Mouse (Mus musculus): ENCODE measurements at regions not wholly inside any gene's neighbourhood (a gene's known extent, or its start where the extent isn't known, plus 50 kb on each side); places are given as distances from the start of the nearest gene placed in this dataset.

- Histone ChIP-seq H3K4me1 (ENCODE audit: control insufficient read depth in 1 of 2, insufficient read depth in 2 of 2, low read length in 2 of 2) (no peaks in the 10 kb centered on the region), H3K4me3 (ENCODE audit: control insufficient read depth in 1 of 2, insufficient read depth in 1 of 2, low read depth in 2 of 2, low read length in 2 of 2) (no peak overlapping the region), H3K27me3 (ENCODE audit: control insufficient read depth in 1 of 2, insufficient read depth in 2 of 2, low read length in 2 of 2) (no peaks in the 10 kb centered on the region; a peak in 2 of 4 replicates), H3K36me3 (ENCODE audit: control insufficient read depth in 1 of 2, insufficient read depth in 2 of 2, low read length in 2 of 2) (no peaks in the 10 kb centered on the region), H3K27ac (ENCODE audit: control insufficient read depth, low read depth, low read length) (no peak overlapping the region), H3K9me3 (replicated peaks; ENCODE audit: insufficient read depth, low read length) (no peaks in the 10 kb centered on the region), H3K79me2 (ENCODE audit: control insufficient read depth, insufficient read depth, low read length, poor library complexity) (no peaks in the 10 kb centered on the region), H3K9ac (ENCODE audit: control insufficient read depth, low read depth, low read length, poor library complexity, severe bottlenecking) (no peak overlapping the region)
- no peak for DNase-seq (ENCODE audit: low read depth, low spot score)
- no peak for TF ChIP-seq USF1 (IDR thresholded peaks at IDR 0.05; ENCODE audit: low read depth, low read length)
Observed at GRCm38 (mm10) chr13:107389535-107390150, 367.7 kb upstream of the Kif2a start.

- Histone ChIP-seq H3K36me3 (ENCODE audit: control insufficient read depth in 1 of 2, insufficient read depth in 2 of 2, low read length in 2 of 2) (no peaks in the 10 kb centered on the region), H3K79me2 (ENCODE audit: control insufficient read depth, insufficient read depth, low read length, poor library complexity) (no peaks in the 10 kb centered on the region), H3K27ac (ENCODE audit: control insufficient read depth, low read depth, low read length) (no peak overlapping the region), H3K4me1 (ENCODE audit: control insufficient read depth in 1 of 2, insufficient read depth in 2 of 2, low read length in 2 of 2) (no peaks in the 10 kb centered on the region), H3K9me3 (replicated peaks; ENCODE audit: insufficient read depth, low read length) (no peaks in the 10 kb centered on the region), H3K4me3 (ENCODE audit: control insufficient read depth in 1 of 2, insufficient read depth in 1 of 2, low read depth in 2 of 2, low read length in 2 of 2) (no peak overlapping the region), H3K9ac (ENCODE audit: control insufficient read depth, low read depth, low read length, poor library complexity, severe bottlenecking) (no peak overlapping the region), H3K27me3 (ENCODE audit: control insufficient read depth in 1 of 2, insufficient read depth in 2 of 2, low read length in 2 of 2) (no peaks in the 10 kb centered on the region; a peak in 1 of 4 replicates)
- DNase-seq (ENCODE audit: low read depth, low spot score): no peak
- TF ChIP-seq MXI1 (IDR thresholded peaks at IDR 0.05; ENCODE audit: low read depth, low read length) (no peak), MAZ (IDR thresholded peaks at IDR 0.05; ENCODE audit: low read depth, low read length) (no peak), JUND (IDR thresholded peaks at IDR 0.05; ENCODE audit: low read depth, low read length) (no peak), TBP (IDR thresholded peaks at IDR 0.05; ENCODE audit: low read depth, low read length) (no peak), ETS1 (IDR thresholded peaks at IDR 0.05; ENCODE audit: low read depth, low read length) (no peak), ZNF384 (IDR thresholded peaks at IDR 0.05; ENCODE audit: low read depth, low read length) (no peak), CTCF (IDR thresholded peaks at IDR 0.05 in 2 of 3, conservative IDR thresholded peaks at IDR 0.05 in 1 of 3; ENCODE audit: control insufficient read depth in 1 of 3, insufficient read depth in 1 of 3, low read depth in 2 of 3, low read length in 3 of 3, poor library complexity in 1 of 3, severe bottlenecking in 1 of 3) (no peak), MYB (IDR thresholded peaks at IDR 0.05; ENCODE audit: low read depth, low read length) (no peak), ZC3H11A (IDR thresholded peaks at IDR 0.05; ENCODE audit: low read depth, low read length) (no peak), TCF12 (IDR thresholded peaks at IDR 0.05; ENCODE audit: low read depth, low read length) (no peak), ZMIZ1 (IDR thresholded peaks at IDR 0.05; ENCODE audit: low read depth, low read length) (no peak), SIN3A (IDR thresholded peaks at IDR 0.05; ENCODE audit: low read length) (no peak), NELFE (IDR thresholded peaks at IDR 0.05; ENCODE audit: low read depth, low read length) (no peak), NRF1 (IDR thresholded peaks at IDR 0.05; ENCODE audit: insufficient read depth, low read depth, low read length, poor library complexity, severe bottlenecking) (no peak)
Observed at GRCm38 (mm10) chr13:107389074-107389473, 367.1 kb upstream of the Kif2a start.

- Histone ChIP-seq H3K9me3 (replicated peaks; ENCODE audit: insufficient read depth, low read length) (no peaks in the 10 kb centered on the region), H3K9ac (ENCODE audit: control insufficient read depth, low read depth, low read length, poor library complexity, severe bottlenecking) (no peak overlapping the region), H3K36me3 (ENCODE audit: control insufficient read depth in 1 of 2, insufficient read depth in 2 of 2, low read length in 2 of 2) (no peaks in the 10 kb centered on the region), H3K27ac (ENCODE audit: control insufficient read depth, low read depth, low read length) (no peak overlapping the region), H3K27me3 (ENCODE audit: control insufficient read depth in 1 of 2, insufficient read depth in 2 of 2, low read length in 2 of 2) (peaks cover 3 to 4% of the 10 kb centered on the region in 2 experiments), H3K4me3 (ENCODE audit: control insufficient read depth in 1 of 2, insufficient read depth in 1 of 2, low read depth in 2 of 2, low read length in 2 of 2) (no peak overlapping the region), H3K79me2 (ENCODE audit: control insufficient read depth, insufficient read depth, low read length, poor library complexity) (no peaks in the 10 kb centered on the region), H3K4me1 (ENCODE audit: control insufficient read depth in 1 of 2, insufficient read depth in 2 of 2, low read length in 2 of 2) (no peaks in the 10 kb centered on the region)
- no peak for DNase-seq (ENCODE audit: low read depth, low spot score)
- TF ChIP-seq HCFC1 (IDR thresholded peaks at IDR 0.05; ENCODE audit: low read depth, low read length): no peak
- no peak for TF ChIP-seq TAL1 (IDR thresholded peaks at IDR 0.05; ENCODE audit: low read length)
Observed at GRCm38 (mm10) chr13:107378076-107378475, 356.1 kb upstream of the Kif2a start.
